Mouse (Mus musculus): ENCODE results near the gene Kdm1a. TPM values are rescaled to one million over a fixed set of nuclear protein-coding genes. Genes with fewer than 3 reads are reported as not detected.

The Kdm1a gene
- total RNA-seq (2015) (24.1 and 25.8 TPM in 2 replicates), total RNA-seq (2017) (36.6 and 48.6 TPM in 2 replicates)

DNA sequence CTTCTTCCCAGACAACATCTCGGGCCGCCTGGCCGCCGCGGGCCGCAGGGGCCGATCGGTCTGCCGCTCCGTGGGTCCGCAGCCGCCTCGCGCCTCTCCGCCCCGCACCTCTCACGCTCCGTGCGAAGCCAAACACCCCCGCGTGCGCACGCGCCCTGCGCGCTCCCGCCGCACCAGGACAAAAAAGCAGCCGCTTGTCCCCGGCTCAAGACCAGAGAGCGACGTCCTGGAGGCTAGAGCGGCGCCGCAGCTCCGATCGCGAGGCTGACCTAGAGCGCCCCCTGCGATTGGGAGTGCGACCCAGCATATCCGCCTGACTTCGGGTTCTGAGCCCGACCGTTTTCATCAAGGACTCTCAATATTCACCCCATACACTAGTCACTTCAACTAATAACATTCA, at the start of gene Kdm1a:
Kdm1a (minus strand) TSS at position 156 of the 400 bp plus-strand sequence.
- peak; percentile 99 for ATAC-seq (ENCODE audit: poor library complexity, severe bottlenecking)

GRCm38 (mm10) chr4:136651882-136652527, 49.5 kb upstream of the Kdm1a start:
- ATAC-seq (ENCODE audit: poor library complexity, severe bottlenecking) = no peak

DNA sequence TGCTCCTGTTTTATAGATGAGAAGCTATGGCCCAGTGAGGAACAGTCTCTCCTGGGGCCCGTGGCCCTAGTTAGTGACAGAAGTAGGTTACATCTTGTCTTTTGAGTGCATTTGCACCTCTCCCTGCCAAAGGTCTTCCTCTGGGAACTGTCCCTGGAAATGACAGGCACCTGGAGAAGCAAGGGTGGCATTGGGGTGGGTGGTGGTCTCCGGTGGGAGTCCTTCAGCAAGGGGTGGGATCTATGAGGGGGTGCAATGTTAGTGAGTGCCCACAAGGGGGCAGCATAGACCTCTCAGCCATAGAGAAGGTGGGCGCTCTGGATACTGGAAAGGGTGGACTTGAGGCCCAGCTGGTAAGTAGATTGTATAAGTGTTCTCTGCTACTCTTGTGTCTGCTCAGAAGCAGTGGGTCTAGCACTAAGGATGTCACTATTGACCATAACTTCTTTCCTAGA, 48.9 kb upstream of the Kdm1a start:
- peak; percentile 49; the same call in 1 of the 2 replicates for ATAC-seq (ENCODE audit: poor library complexity, severe bottlenecking)

GRCm38 (mm10) chr4:136650261-136650660, 47.7 kb upstream of the Kdm1a start:
- ATAC-seq (ENCODE audit: poor library complexity, severe bottlenecking) = no peak

- no peak for ATAC-seq (ENCODE audit: poor library complexity, severe bottlenecking)
Measured at GRCm38 (mm10) chr4:136649480-136650196, 47.1 kb upstream of the Kdm1a start.

DNA sequence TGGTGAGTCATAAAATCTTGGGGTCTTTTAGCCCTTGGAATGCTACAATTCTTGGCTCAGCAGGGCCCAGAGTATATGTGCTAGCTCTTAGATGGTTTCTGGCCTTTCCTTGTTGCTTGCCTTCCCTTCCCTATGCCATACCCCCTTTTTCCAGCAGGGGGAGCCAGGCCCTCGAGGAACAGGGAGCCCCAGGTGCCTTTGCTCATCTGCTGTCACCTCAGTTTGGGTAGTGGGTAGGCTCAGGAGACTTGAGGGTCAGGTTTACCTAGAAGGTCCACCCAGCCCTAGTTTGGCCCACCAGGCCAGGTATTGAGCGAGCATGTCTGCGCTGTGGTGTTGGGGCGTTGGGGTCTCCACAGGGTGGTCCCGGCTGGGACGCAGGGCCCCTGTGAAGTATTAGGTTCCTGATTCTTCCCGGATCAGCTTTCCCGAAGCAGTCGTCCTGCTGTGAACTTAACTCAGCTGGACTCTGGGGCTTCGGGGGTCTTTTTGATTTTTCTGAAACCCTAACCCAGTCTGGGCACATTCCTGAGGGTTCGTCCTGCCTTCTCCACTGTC, 46.5 kb upstream of the Kdm1a start:
- ATAC-seq (ENCODE audit: poor library complexity, severe bottlenecking) = peak; percentile 77

- no peak for ATAC-seq (ENCODE audit: poor library complexity, severe bottlenecking)
Measured at GRCm38 (mm10) chr4:136638890-136639289, 36.4 kb upstream of the Kdm1a start.

DNA sequence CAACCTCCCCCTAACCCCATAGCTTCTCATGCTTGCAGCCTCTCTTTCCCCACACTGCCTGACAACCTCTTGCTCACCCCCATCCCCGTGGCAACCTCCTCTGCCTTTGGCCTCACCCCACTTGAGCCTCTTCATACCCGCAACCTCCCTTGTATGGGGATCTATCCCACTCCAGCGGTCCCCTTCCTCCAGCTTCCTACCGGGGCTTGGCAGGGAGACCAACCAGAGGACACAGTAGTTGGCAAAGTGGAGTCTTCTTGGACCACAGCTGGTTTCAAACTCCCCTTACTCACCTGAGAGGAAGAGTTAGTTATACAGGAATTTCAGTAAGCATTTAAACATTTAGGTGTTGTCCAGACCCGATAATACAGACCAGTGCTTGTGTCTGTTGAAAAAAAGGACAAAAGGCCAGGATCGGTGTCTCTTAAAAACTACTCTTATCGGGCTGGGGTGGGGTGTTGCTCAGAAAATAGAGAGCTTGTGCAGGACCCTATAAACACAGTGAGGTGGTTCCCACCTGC, 35.8 kb upstream of the Kdm1a start:
- no peak for ATAC-seq (ENCODE audit: poor library complexity, severe bottlenecking)

DNA sequence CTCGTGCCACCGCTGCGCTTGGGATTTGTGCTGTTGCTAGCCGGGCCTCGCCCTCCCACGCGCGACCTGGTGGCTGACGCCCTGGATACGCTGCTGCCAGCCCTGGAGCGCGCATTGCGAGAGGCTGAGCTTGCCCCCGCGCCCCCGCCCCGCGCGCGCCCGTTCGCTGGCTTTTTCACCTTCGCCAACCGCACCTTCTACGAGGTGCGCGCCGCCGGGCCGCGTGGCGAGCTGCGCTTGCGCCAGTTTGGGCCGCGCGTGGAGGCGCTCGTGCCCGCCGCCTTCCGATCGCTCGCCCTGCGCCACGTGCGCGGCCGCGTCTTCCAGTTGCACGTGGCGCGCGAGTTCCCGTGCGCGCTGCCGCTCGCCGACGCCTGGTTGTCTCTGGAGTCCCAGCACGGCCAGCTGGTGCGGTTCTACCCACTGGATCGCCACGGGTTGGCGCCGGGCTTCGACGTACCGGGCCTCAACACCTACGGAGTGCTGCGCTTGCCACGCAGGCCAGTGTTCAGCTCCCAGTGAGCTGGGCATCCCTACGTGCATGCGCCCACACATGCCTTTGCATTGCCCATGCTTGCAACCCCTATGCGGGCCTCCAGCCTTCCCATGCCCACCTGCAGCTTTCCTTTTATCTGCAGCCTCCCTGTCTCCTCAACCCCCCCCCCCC, 35.2 kb upstream of the Kdm1a start:
- ATAC-seq (ENCODE audit: poor library complexity, severe bottlenecking) = no peak

DNA sequence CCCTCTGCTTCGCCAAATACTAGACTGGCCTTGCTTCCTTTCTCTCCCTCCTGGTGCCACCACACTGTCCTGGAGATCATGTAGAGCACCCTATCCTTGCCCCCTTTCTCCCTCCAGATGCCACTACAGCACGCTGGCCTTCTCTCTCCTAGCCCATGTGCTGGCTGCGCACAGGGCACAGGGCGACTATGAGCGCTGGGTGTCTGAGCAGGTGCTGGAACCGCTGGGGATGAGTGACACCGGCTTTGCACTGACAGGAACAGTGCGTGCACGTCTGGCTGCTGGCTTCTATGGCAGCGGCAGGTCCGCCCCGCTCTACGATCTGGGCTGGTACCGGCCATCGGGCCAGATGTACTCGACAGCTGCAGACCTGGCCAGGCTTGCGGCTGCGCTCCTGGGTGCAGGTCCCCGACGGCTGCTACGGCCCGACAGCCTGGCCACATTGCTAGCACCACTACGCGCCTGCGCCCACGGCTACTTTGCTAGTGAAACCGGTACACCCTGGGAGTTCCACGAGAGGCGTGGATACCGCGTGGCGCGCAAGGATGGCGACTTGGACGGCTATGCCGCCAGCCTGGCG, 34.5 kb upstream of the Kdm1a start:
- no peak for ATAC-seq (ENCODE audit: poor library complexity, severe bottlenecking)

DNA sequence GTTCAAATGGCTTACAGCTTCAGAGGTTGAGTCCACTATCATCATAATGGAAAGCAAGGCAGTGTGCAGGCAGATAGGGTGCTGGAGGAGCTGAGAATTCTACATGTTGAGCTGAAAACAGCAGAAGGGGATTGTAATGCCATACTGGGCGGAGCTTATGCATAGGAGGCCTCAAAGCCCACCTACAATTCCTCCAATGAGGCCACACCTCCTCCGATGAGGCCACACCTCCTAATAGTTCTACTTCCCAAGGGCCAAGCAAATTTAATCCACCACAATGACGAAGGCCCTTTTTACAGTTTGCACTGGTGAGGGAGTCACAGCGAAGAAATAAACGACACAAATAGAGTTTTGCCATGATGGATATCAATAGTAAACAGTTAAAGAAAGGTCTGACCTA, 34.0 kb upstream of the Kdm1a start:
- ATAC-seq (ENCODE audit: poor library complexity, severe bottlenecking) = no peak

GRCm38 (mm10) chr4:136635995-136636394, 33.5 kb upstream of the Kdm1a start:
- ATAC-seq (ENCODE audit: poor library complexity, severe bottlenecking) = no peak

- no peak for ATAC-seq (ENCODE audit: poor library complexity, severe bottlenecking)
Measured at GRCm38 (mm10) chr4:136631237-136631994, 28.9 kb upstream of the Kdm1a start.

- peak; percentile 62 for ATAC-seq (ENCODE audit: poor library complexity, severe bottlenecking)
Measured at GRCm38 (mm10) chr4:136626590-136626989, 24.1 kb upstream of the Kdm1a start.

DNA sequence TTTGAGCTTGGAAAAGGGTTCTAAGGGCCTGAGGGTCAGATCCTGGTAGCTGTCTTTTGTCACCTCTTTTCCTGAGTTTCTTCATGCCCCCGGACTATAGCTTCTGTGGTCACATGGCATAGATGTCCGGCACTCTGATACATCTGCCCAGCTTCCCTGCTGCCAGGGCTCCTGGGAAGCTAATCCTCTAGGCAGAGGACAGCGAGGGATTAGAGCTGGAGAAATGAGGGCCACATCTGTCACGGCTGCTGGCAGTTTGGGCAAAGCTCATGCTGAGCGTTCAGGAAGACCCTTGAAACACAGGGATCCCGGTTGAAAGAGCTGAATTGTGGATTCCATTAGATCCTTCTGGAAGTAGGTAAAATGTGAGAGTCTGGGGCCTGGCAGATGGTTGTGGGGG, 19.9 kb upstream of the Kdm1a start, which contains the start of gene Lactbl1:
Lactbl1 (plus strand) TSS at position 234 of the 400 bp plus-strand sequence.
- ATAC-seq (ENCODE audit: poor library complexity, severe bottlenecking) = no peak

GRCm38 (mm10) chr4:136621956-136622355, 19.4 kb upstream of the Kdm1a start:
- ATAC-seq (ENCODE audit: poor library complexity, severe bottlenecking) = no peak

GRCm38 (mm10) chr4:136621336-136621735, 18.8 kb upstream of the Kdm1a start:
- peak; percentile 66; the same call in 1 of the 2 replicates for ATAC-seq (ENCODE audit: poor library complexity, severe bottlenecking)

- ATAC-seq (ENCODE audit: poor library complexity, severe bottlenecking) = no peak
Measured at GRCm38 (mm10) chr4:136613657-136614056, 11.1 kb upstream of the Kdm1a start.

GRCm38 (mm10) chr4:136610387-136610856, 7.9 kb upstream of the Kdm1a start, which contains the start of gene Tex46:
Gene Tex46, plus strand, starts transcription at chr4:136610437.
- ATAC-seq (ENCODE audit: poor library complexity, severe bottlenecking) = no peak
